In genomic region chr8:116866118-116866903, GRCm38 (mm10) we compare ENCODE assay signal across 9 mouse cellular contexts. TPM values are rescaled to one million over a fixed set of nuclear protein-coding genes. Genes with fewer than 3 reads are reported as not detected.
A peak's percentile ranks its signal among the peaks of the same experiment; 100 is the strongest.
DNase-seq lines count a peak whose midpoint lies in the region; ATAC-seq lines count a peak whose summit lies in the region.
"Had no signal": no experiment of that assay in that cellular context is flagged by ENCODE, and none has a peak within 500 bp of the region (broad histone marks: within the 10 kb centered on the region; RNA-seq: fewer than 3 reads in every experiment).

No protein-coding gene starts in this region.

- intact Hi-C loops in heart, postnatal 14 days (cut with DNase I): loop anchor here (5.0 to 10.0 kb wide), 3 partner anchors 94 to 382 kb away; no protein-coding TSS in a partner anchor

- no peak overlapping the region for H3K9ac ChIP-seq in liver, embryonic 12.5 days
- H3K9ac ChIP-seq: neural tube, embryonic 12.5 days had no signal

- no peak overlapping the region for H3K4me2 ChIP-seq in liver, embryonic 12.5 days
- H3K4me2 ChIP-seq: neural tube, embryonic 12.5 days had no signal

- 49% methylated on average over 13 of the region's 13 CpGs for WGBS in liver, embryonic 12.5 days (ENCODE audit: insufficient replicate concordance)

- no peaks in the 10 kb centered on the region for H3K4me1 ChIP-seq in liver, embryonic 12.5 days

- H3K4me3 ChIP-seq in liver, embryonic 12.5 days: no peak overlapping the region
- H3K4me3 ChIP-seq: neural tube, embryonic 12.5 days had no signal

- peaks cover 36% of the 10 kb centered on the region for H3K27me3 ChIP-seq in liver, embryonic 12.5 days (replicated peaks)

- no peaks in the 10 kb centered on the region for H3K9me3 ChIP-seq in liver, embryonic 12.5 days (replicated peaks)
- H3K9me3 ChIP-seq: neural tube, embryonic 12.5 days had no signal

- ATAC-seq in CD4-positive, CD25-positive, alpha-beta regulatory T cell, adult 4 months: no peak
- no peak for ATAC-seq in liver, embryonic 12.5 days

- H3K36me3 ChIP-seq in liver, embryonic 12.5 days: no peaks in the 10 kb centered on the region
- H3K36me3 ChIP-seq: neural tube, embryonic 12.5 days had no signal

- peak; percentile 71 for DNase-seq in CD4-positive, CD25-positive, alpha-beta regulatory T cell, adult 2 months (ENCODE audit: low read depth, low spot score)
- peak; percentile 64 for DNase-seq in liver
- peak; percentile 16 to 58 for DNase-seq in adrenal gland, postnatal 4 days (ENCODE audit: low spot score in 2 of 2)
- peak; percentile 26 to 53 for DNase-seq in heart, postnatal 14 days
- peak; percentile 61 for DNase-seq in lung, postnatal 36 days
- DNase-seq in thymus, postnatal 14 days: peak; percentile 81

- no peak overlapping the region for H3K27ac ChIP-seq in liver, embryonic 12.5 days
- H3K27ac ChIP-seq: neural tube, embryonic 12.5 days had no signal

RNA-seq across cellular contexts. Expression of gene Cmc2, which starts 54.9 kb away (rescaled TPM):
- 10 to 100 TPM; 36.3 to 38.5 TPM for polyA plus RNA-seq in CD4-positive, CD25-positive, alpha-beta regulatory T cell, adult 4 months (2017; shearing (Covaris generic))
- polyA plus RNA-seq in liver, embryonic 12.5 days (2016; fragmentation: Nextera tagmentation; extraction: Ambion mirVana): 83.5 and 87.1 TPM in 2 replicates
- 10 to 100 TPM; 32.8 to 33.6 TPM for total RNA-seq in adrenal gland, postnatal 4 days (2021)
- total RNA-seq in heart, postnatal 14 days (2021): 10 to 100 TPM; 49.8 to 66.2 TPM

RNA-seq across cellular contexts. Expression of gene Cenpn, which starts 55.2 kb away (rescaled TPM):
- polyA plus RNA-seq in CD4-positive, CD25-positive, alpha-beta regulatory T cell, adult 4 months (2017; shearing (Covaris generic)): 1 to 10 TPM; 2.9 to 8.8 TPM
- polyA plus RNA-seq in liver, embryonic 12.5 days (2016; fragmentation: Nextera tagmentation; extraction: Ambion mirVana): 37.3 and 41.1 TPM in 2 replicates
- 10 to 100 TPM; 16.8 to 18.7 TPM for total RNA-seq in adrenal gland, postnatal 4 days (2021)
- total RNA-seq in heart, postnatal 14 days (2021): 1 to 10 TPM; 1.7 to 2.6 TPM

Comparison
In these comparisons a context has a peak if more than half of its experiments do, and no peak if none do; other contexts are left out.
1. RNA of gene Cenpn, which starts 55.2 kb away (total RNA-seq): 16.8 to 18.7 TPM in adrenal gland, postnatal 4 days; 1.7 to 2.6 TPM in heart, postnatal 14 days; every median in the first group is over 4 times any median in the second.
2. Peak in every context shown above with its lines, with median percentiles within 50 percentile points of each other: DNase-seq.